Mouse (Mus musculus) liver, embryonic 11.5 days (tissue): ENCODE results near the gene C2cd2. TPM values are rescaled to one million over a fixed set of nuclear protein-coding genes. Genes with fewer than 3 reads are reported as not detected.
"Not testable (repeated sequence)": the region's sequence is repeated elsewhere in the genome, so short reads cannot be mapped to it uniquely, and the experiment has no call there.

ENCODE experiments used
- ATAC-seq: fragments of 200-750 bp; cut with Nextera tagmentation; replicated peaks from 2 replicates; pipeline ENCODE4 v1.8.0; 2017; ENCODE audit warnings: moderate number of reproducible peaks, mild to moderate bottlenecking, moderate TSS enrichment, moderate library complexity; ENCODE audit not compliant: low FRiP score
- DNase-seq: peaks from one replicate; pipeline ENCODE4 v3.0.0-alpha.2; 2017; ENCODE audit warnings: low spot score
- H3K27ac ChIP-seq: fragments of 300-500 bp; sonication (generic); 2 replicates; pipeline ENCODE4 v1.5.1; 2014; ENCODE audit warnings: mild to moderate bottlenecking, low read depth, low read length, control low read depth
- H3K27me3 ChIP-seq: fragments of 300-500 bp; sonication (generic); replicated peaks from 2 replicates; pipeline ENCODE4 v1.6.1; 2014; ENCODE audit warnings: low read length, mixed read lengths; ENCODE audit not compliant: control insufficient read depth, insufficient read depth
- H3K36me3 ChIP-seq: fragments of 300-500 bp; sonication (generic); 2 replicates; pipeline ENCODE4 v1.6.1; 2014; ENCODE audit warnings: mild to moderate bottlenecking, low read length, moderate library complexity, mixed read lengths; ENCODE audit not compliant: control insufficient read depth, insufficient read depth
- H3K4me1 ChIP-seq: fragments of 300-500 bp; sonication (generic); replicated peaks from 2 replicates; pipeline ENCODE4 v1.6.1; 2014; ENCODE audit warnings: low read length, mixed read lengths; ENCODE audit not compliant: control insufficient read depth, insufficient read depth
- H3K4me2 ChIP-seq: fragments of 300-500 bp; sonication (generic); 2 replicates; pipeline ENCODE4 v1.6.1; 2014; ENCODE audit warnings: mild to moderate bottlenecking, control low read depth, moderate library complexity
- H3K4me3 ChIP-seq: fragments of 300-500 bp; sonication (generic); 2 replicates; pipeline ENCODE4 v1.5.1; 2014; ENCODE audit warnings: low read depth, low read length, control low read depth
- H3K9ac ChIP-seq: fragments of 300-500 bp; sonication (generic); 2 replicates; pipeline ENCODE4 v1.6.1; 2014; ENCODE audit warnings: low read depth, low read length, control low read depth
- H3K9me3 ChIP-seq: fragments of 300-500 bp; sonication (generic); 2 replicates; pipeline ENCODE4 v1.6.1; 2016; ENCODE audit warnings: low read length, inconsistent platforms, mixed read lengths; ENCODE audit not compliant: control insufficient read depth
- WGBS: fragments of 180-500 bp; shearing (Covaris S2); extraction: QIAGEN DNeasy Blood & Tissue Kit; methylation state at CpG from one replicate; pipeline ENCODE4 v1.1.7; 2014; 5-methylcytosine and 5-hydroxymethylcytosine counted together
- polyA plus RNA-seq: library from polyadenylated mRNA; unstranded; fragments of >200 nt; fragmentation: Nextera tagmentation; extraction: Ambion mirVana; gene quantifications from 2 replicates; pipeline ENCODE4 v1.2.1, GENCODE M21; 2014

C2cd2 gene
- polyA plus RNA-seq, 1 experiment from 2014 or later: 12.1 TPM

DNA sequence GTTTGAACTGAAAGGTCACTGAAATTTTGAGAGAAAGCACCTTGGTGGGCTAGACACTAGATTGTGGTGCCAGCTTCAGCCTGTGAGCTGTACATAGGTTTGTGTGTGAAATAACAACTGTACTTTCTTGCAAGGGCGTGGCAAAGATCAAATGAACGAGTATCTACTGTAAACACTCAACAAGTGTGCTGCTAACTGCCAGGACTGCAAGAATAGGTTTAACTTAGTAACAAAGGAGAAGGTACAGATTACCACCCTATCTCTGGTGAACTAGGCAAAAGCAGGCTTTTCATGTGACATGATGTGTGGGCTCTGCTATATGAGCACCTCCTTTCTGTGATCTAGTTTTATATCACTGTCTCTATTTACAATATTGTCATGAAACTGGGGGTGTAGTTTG, 9.1 kb downstream of the C2cd2 start:
- Histone ChIP-seq H3K9me3 (no peaks in the 10 kb centered on the region), H3K4me1 (peaks cover 18% of the 10 kb centered on the region), H3K27ac (peak overlapping the region; percentile 33), H3K9ac (no peak overlapping the region), H3K36me3 (peaks cover 25% of the 10 kb centered on the region), H3K4me3 (no peak overlapping the region), H3K4me2 (peak overlapping the region; percentile 16; the same call in 1 of the 2 replicates), H3K27me3 (no peaks in the 10 kb centered on the region)
- peak; percentile 76 for ATAC-seq
- no peak for DNase-seq
- 67% methylated on average over 2 of the region's 2 CpGs for WGBS

DNA sequence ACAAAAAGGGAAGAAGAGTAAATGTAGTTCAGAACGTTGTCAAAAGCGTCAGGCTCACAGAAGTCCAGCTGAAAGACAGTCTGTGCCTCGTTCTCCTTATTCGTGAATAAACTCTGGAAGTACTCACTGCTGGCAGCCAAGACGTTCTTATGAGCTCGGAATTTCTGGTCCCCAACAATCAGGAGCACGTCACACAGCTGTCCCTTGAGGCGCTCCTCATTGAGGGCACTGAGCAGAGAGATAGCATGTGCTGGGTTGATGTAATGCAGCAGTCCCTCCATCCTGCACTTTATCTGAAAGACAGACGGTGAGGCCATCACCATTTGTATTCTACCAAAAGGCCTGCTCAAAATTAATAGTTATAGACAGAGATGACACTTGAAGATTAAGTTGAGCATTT, 9.6 kb downstream of the C2cd2 start:
- ATAC-seq: peak; percentile 86
- Histone ChIP-seq H3K9ac (no peak overlapping the region; the same call in 1 of the 2 replicates), H3K27ac (peak overlapping the region; percentile 0; the same call in 1 of the 2 replicates), H3K36me3 (peaks cover 27% of the 10 kb centered on the region), H3K4me1 (peaks cover 15% of the 10 kb centered on the region), H3K4me3 (no peak overlapping the region), H3K4me2 (peak overlapping the region; percentile 16; the same call in 1 of the 2 replicates), H3K9me3 (no peaks in the 10 kb centered on the region), H3K27me3 (no peaks in the 10 kb centered on the region)
- 71% methylated on average over 9 of the region's 9 CpGs for WGBS
- no peak for DNase-seq

DNA sequence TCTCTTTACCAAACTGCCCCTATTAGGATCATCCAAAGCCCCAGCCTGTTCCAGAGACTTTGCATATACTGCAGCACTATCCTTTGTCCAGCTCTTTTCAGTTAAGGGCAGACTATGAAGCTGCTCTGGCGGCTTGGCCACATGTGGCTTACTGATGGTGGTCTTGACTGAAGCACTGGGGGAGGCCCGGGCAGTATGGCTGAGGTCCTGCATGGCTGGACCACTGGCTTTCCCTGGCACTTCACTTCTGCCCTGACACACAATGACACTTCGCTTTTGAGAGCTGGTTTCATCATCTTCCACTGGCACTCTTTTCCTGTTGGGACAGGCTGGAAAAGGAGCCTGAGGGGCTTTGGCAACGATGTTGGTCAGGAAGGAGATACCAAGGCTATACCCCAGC, 10.0 kb downstream of the C2cd2 start:
- Histone ChIP-seq H3K4me3 (no peak overlapping the region), H3K27ac (peak overlapping the region; percentile 0; the same call in 1 of the 2 replicates), H3K9ac (no peak overlapping the region; the same call in 1 of the 2 replicates), H3K4me1 (peaks cover 11% of the 10 kb centered on the region), H3K27me3 (no peaks in the 10 kb centered on the region), H3K9me3 (no peaks in the 10 kb centered on the region), H3K36me3 (peaks cover 27% of the 10 kb centered on the region), H3K4me2 (no peak overlapping the region; the same call in 1 of the 2 replicates)
- ATAC-seq: no peak
- WGBS: 88% methylated on average over 4 of the region's 4 CpGs
- DNase-seq: no peak

DNA sequence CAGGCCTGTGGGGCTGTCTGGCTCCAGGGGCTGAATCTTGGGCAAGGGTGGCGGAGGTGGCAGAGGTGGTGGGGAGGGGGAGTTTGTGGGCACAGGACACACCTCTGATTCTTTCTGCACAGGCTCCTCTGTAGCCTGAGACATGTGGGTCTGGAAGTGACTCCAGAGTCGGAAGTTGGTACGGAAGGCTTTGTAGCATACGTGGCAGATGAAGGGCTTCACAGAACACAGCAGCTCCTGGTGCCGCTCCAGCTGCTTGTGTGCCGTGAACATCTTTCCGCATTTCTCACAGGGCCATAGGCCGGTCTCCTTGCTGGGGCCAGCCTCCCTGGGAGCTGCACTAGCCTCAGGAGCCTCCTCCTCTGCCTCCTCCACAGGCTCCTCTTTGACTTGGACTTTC, 12.3 kb downstream of the C2cd2 start:
- Histone ChIP-seq H3K4me3 (no peak overlapping the region), H3K4me1 (peaks cover 11% of the 10 kb centered on the region), H3K9me3 (no peaks in the 10 kb centered on the region), H3K9ac (no peak overlapping the region), H3K27ac (no peak overlapping the region), H3K36me3 (peaks cover 27% of the 10 kb centered on the region), H3K27me3 (no peaks in the 10 kb centered on the region), H3K4me2 (no peak overlapping the region)
- no peak for DNase-seq
- no peak for ATAC-seq
- WGBS: 91% methylated on average over 8 of the region's 8 CpGs

DNA sequence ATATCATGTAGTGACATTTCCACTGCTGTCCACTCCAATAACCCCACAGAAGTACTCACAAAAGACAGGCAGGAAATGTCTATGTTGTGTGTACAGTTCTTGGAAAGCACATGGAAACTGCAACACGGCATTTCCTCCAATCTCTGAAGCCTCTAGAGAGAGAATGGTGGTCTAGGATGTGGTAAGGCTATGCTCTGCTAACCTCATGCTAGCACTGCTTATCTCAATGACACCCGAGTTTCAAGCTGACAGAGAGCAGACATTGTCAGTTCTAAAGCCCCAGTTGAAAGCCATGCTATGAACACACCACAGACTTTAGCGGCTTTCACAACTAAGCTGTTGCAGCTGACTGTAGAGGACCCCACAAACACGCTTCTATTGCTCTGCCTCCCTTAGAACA, 13.6 kb downstream of the C2cd2 start:
- ATAC-seq (no peak), DNase-seq (no peak)
- Histone ChIP-seq H3K9ac (no peak overlapping the region), H3K36me3 (peaks cover 27% of the 10 kb centered on the region), H3K4me2 (no peak overlapping the region), H3K27ac (no peak overlapping the region), H3K9me3 (no peaks in the 10 kb centered on the region), H3K4me3 (no peak overlapping the region), H3K4me1 (peaks cover 11% of the 10 kb centered on the region), H3K27me3 (no peaks in the 10 kb centered on the region)
- 51% methylated on average over 4 of the region's 4 CpGs for WGBS

DNA sequence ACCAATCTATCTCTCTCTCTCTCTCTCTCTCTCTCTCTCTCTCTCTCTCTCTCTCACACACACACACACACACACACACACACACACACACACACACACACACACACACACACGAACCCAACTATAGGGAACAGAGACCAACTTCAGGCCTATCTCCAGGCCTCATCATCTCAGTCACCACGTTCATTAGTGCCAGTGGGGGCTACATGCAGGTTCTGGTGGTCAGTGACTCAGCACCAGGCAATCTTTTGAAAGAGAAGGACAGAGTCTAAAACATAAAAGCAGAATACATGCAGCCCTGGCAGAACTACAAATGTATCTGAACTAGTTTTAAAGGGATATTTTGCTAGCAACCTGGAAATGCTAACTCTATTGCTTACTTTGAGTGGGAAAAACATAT, 15.4 kb downstream of the C2cd2 start:
- WGBS: 29% methylated on average over 2 of the region's 2 CpGs
- H3K27me3 ChIP-seq, DNase-seq, H3K4me1 ChIP-seq, H3K27ac ChIP-seq, H3K9ac ChIP-seq, ATAC-seq, H3K4me2 ChIP-seq, H3K4me3 ChIP-seq, H3K9me3 ChIP-seq: not testable (repeated sequence)
- H3K36me3 ChIP-seq: peaks cover 25% of the 10 kb centered on the region

DNA sequence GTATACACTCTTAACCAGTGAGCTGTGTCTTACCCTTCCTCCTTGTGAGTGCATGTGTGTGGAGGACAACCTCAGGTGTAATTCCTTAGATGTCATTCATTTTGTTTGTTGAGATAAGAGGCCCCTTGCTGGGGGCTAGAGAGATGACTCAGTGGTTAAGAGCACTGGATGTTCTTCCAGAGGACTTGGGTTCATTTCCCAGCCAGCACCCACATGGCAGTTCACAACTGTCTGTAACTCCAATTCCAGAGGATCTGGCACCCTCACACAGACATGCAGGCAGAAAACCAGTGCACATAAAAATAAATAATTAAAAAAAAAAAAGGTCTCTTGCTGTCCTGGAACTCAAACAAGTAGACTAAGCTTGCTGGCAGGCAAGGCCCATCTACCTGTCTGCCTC, 20.6 kb downstream of the C2cd2 start:
- no peak overlapping the region for H3K4me2 ChIP-seq
- no peak overlapping the region for H3K9ac ChIP-seq
- no peak for ATAC-seq
- no peaks in the 10 kb centered on the region for H3K27me3 ChIP-seq
- DNase-seq: no peak
- no peak overlapping the region for H3K4me3 ChIP-seq
- H3K9me3 ChIP-seq: no peaks in the 10 kb centered on the region
- H3K27ac ChIP-seq: no peak overlapping the region
- no peaks in the 10 kb centered on the region for H3K36me3 ChIP-seq
- H3K4me1 ChIP-seq: no peaks in the 10 kb centered on the region

DNA sequence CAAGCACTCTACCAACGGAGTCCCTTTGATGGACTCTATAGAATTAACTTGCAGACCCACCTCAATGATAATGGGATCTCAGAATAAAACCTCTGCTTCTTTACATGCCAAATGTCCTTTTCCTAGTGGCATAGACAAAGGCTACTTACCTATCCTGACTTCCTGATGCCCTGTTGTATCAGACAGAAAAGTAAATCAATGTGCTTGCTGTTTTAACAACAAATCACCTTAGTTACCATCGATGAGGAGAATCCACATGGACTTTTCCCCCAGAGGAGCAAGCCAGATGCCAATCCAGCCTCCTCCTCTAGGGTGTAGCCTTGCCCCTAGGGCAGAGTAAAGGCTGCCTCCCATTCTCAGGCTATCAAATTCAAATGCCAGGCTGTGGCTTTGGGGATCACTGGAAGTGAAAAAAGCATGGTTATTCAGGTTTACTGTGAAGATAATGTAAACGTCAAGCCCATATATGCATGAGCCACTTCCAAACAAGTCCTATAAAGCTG, 21.9 kb downstream of the C2cd2 start:
- 78% methylated on average over 3 of the region's 3 CpGs for WGBS
- no peak for DNase-seq
- H3K4me1 ChIP-seq: no peaks in the 10 kb centered on the region
- no peak for ATAC-seq
- H3K9ac ChIP-seq: no peak overlapping the region
- no peaks in the 10 kb centered on the region for H3K36me3 ChIP-seq
- H3K27me3 ChIP-seq: no peaks in the 10 kb centered on the region
- H3K9me3 ChIP-seq: no peaks in the 10 kb centered on the region
- H3K4me2 ChIP-seq: no peak overlapping the region
- H3K27ac ChIP-seq: no peak overlapping the region
- H3K4me3 ChIP-seq: no peak overlapping the region

DNA sequence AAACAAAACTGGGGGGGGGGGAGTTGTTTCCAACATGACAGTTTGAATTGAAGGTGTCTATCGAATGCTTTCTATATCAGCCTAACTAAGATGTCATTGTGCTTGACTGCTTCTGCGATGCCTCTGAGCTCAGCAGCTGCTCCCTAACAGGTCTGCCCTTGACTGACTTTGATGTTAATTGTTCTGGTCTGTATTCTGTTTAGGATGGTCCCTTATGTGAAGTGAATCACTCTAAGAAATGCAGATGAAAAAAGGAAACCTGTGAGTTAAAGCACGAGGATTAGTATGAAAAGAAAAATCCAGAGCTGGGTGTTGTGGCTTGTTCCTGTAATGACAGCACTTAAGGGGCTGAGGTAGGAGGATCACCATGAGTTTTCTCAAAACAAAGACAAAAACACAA, 26.6 kb downstream of the C2cd2 start:
- no peaks in the 10 kb centered on the region; the same call in 1 of the 2 replicates for H3K27me3 ChIP-seq
- WGBS: 73% methylated on average over 3 of the region's 3 CpGs
- H3K9me3 ChIP-seq: no peaks in the 10 kb centered on the region
- H3K27ac ChIP-seq: no peak overlapping the region
- H3K9ac ChIP-seq: no peak overlapping the region
- no peak overlapping the region for H3K4me2 ChIP-seq
- H3K4me3 ChIP-seq: no peak overlapping the region
- no peaks in the 10 kb centered on the region for H3K4me1 ChIP-seq
- no peaks in the 10 kb centered on the region for H3K36me3 ChIP-seq
- ATAC-seq (no peak), DNase-seq (no peak)
